In genomic region chr1:62882028-62882427, GRCm38 (mm10) we compare ENCODE assay signal across 18 mouse cellular contexts.
"Had no signal": no experiment of that assay in that cellular context is flagged by ENCODE, and none has a peak within 500 bp of the region (broad histone marks: within the 10 kb centered on the region; RNA-seq: fewer than 3 reads in every experiment).

No protein-coding gene starts in this region.

- ATAC-seq: midbrain, embryonic 13.5 days; midbrain, embryonic 16.5 days had no signal

- H3K27ac ChIP-seq: midbrain, embryonic 10.5 days; midbrain, embryonic 13.5 days; neural tube, embryonic 13.5 days; neural tube, embryonic 15.5 days; stomach, embryonic 15.5 days; stomach, postnatal 0 days had no signal

- H3K27me3 ChIP-seq: midbrain, embryonic 13.5 days; neural tube, embryonic 13.5 days; neural tube, embryonic 15.5 days; stomach, embryonic 15.5 days had no signal

- DNase-seq: lung, adult 18-20 months; lung, embryonic 14.5 days; lung, postnatal 10 days; lung, postnatal 4 days; retina, postnatal 1 day; right cerebral cortex, adult 18-20 months; right cerebral cortex, postnatal 25 days; thymus, adult 2 months; thymus, postnatal 25 days; thymus, postnatal 4 days had no signal

- H3K4me1 ChIP-seq: midbrain, embryonic 10.5 days; midbrain, embryonic 13.5 days had no signal

- H3K36me3 ChIP-seq: midbrain, embryonic 10.5 days; midbrain, embryonic 13.5 days; neural tube, embryonic 13.5 days; neural tube, embryonic 15.5 days; stomach, embryonic 15.5 days had no signal

- H3K9me3 ChIP-seq: midbrain, embryonic 10.5 days; midbrain, embryonic 13.5 days; neural tube, embryonic 13.5 days; neural tube, embryonic 15.5 days; stomach, embryonic 15.5 days had no signal

- H3K4me2 ChIP-seq: lung, embryonic 14.5 days; midbrain, embryonic 13.5 days; neural tube, embryonic 13.5 days; neural tube, embryonic 15.5 days; stomach, embryonic 15.5 days had no signal

- H3K4me3 ChIP-seq: midbrain, embryonic 10.5 days; midbrain, embryonic 13.5 days; myocyte; neural tube, embryonic 13.5 days; neural tube, embryonic 15.5 days; stomach, embryonic 15.5 days had no signal

- H3K9ac ChIP-seq: lung, embryonic 14.5 days; midbrain, embryonic 13.5 days; neural tube, embryonic 13.5 days; neural tube, embryonic 15.5 days; stomach, embryonic 15.5 days had no signal
